Mouse (Mus musculus): ENCODE results near the gene Glo1.

Glo1 gene

GRCm38 (mm10) chr17:30576946-30577345 is 49.7 kb downstream of the Glo1 start:
- no peak for DNase-seq (ENCODE audit: low spot score)

- DNase-seq (ENCODE audit: low spot score), result peak; percentile 81
Measured at GRCm38 (mm10) chr17:30575941-30576773, 50.5 kb downstream of the Glo1 start, which contains the start of gene Btbd9. Gene Btbd9, minus strand, starts transcription at chr17:30576488.

- DNase-seq (ENCODE audit: low spot score), result no peak
Measured at GRCm38 (mm10) chr17:30575121-30575904, 51.4 kb downstream of the Glo1 start.

GRCm38 (mm10) chr17:30574783-30575075 is 51.9 kb downstream of the Glo1 start:
- no peak for DNase-seq (ENCODE audit: low spot score)

- no peak for DNase-seq (ENCODE audit: low spot score)
Measured at GRCm38 (mm10) chr17:30573990-30574782, 52.5 kb downstream of the Glo1 start.

GRCm38 (mm10) chr17:30570971-30571370 is 55.7 kb downstream of the Glo1 start:
- DNase-seq (ENCODE audit: low spot score), result no peak

GRCm38 (mm10) chr17:30570173-30570572 is 56.5 kb downstream of the Glo1 start:
- no peak for DNase-seq (ENCODE audit: low spot score)

GRCm38 (mm10) chr17:30568473-30568872 is 58.2 kb downstream of the Glo1 start:
- DNase-seq (ENCODE audit: low spot score), result no peak

GRCm38 (mm10) chr17:30564971-30565370 is 61.7 kb downstream of the Glo1 start:
- no peak for DNase-seq (ENCODE audit: low spot score)

- DNase-seq (ENCODE audit: low spot score), result no peak
Measured at GRCm38 (mm10) chr17:30564407-30564806, 62.3 kb downstream of the Glo1 start.

GRCm38 (mm10) chr17:30563484-30564075 is 63.1 kb downstream of the Glo1 start:
- no peak for DNase-seq (ENCODE audit: low spot score)

- no peak for DNase-seq (ENCODE audit: low spot score)
Measured at GRCm38 (mm10) chr17:30562770-30563169, 63.9 kb downstream of the Glo1 start.

GRCm38 (mm10) chr17:30559536-30559935 is 67.1 kb downstream of the Glo1 start:
- DNase-seq (ENCODE audit: low spot score), result no peak

GRCm38 (mm10) chr17:30558623-30559022 is 68.0 kb downstream of the Glo1 start:
- no peak for DNase-seq (ENCODE audit: low spot score)

GRCm38 (mm10) chr17:30556512-30556911 is 70.2 kb downstream of the Glo1 start:
- no peak for DNase-seq (ENCODE audit: low spot score)

GRCm38 (mm10) chr17:30553027-30553937 is 73.4 kb downstream of the Glo1 start:
- no peak for DNase-seq (ENCODE audit: low spot score)

GRCm38 (mm10) chr17:30550774-30551107 is 75.9 kb downstream of the Glo1 start:
- no peak for DNase-seq (ENCODE audit: low spot score)

- no peak for DNase-seq (ENCODE audit: low spot score)
Measured at GRCm38 (mm10) chr17:30549899-30550773, 76.5 kb downstream of the Glo1 start.

- DNase-seq (ENCODE audit: low spot score), result no peak
Measured at GRCm38 (mm10) chr17:30539098-30539497, 87.6 kb downstream of the Glo1 start.

GRCm38 (mm10) chr17:30536651-30537050 is 90.0 kb downstream of the Glo1 start:
- no peak for DNase-seq (ENCODE audit: low spot score)

Data from urinary bladder, postnatal 10 days (tissue).